Mouse (Mus musculus): ENCODE measurements around the gene Pola2. TPM values are rescaled to one million over a fixed set of nuclear protein-coding genes. Genes with fewer than 3 reads are reported as not detected.
A peak's percentile ranks its signal among the peaks of the same experiment; 100 is the strongest.

Pola2 gene
- polyA plus RNA-seq, 1 experiment from 2014 or later, result 52.6 TPM

DNA sequence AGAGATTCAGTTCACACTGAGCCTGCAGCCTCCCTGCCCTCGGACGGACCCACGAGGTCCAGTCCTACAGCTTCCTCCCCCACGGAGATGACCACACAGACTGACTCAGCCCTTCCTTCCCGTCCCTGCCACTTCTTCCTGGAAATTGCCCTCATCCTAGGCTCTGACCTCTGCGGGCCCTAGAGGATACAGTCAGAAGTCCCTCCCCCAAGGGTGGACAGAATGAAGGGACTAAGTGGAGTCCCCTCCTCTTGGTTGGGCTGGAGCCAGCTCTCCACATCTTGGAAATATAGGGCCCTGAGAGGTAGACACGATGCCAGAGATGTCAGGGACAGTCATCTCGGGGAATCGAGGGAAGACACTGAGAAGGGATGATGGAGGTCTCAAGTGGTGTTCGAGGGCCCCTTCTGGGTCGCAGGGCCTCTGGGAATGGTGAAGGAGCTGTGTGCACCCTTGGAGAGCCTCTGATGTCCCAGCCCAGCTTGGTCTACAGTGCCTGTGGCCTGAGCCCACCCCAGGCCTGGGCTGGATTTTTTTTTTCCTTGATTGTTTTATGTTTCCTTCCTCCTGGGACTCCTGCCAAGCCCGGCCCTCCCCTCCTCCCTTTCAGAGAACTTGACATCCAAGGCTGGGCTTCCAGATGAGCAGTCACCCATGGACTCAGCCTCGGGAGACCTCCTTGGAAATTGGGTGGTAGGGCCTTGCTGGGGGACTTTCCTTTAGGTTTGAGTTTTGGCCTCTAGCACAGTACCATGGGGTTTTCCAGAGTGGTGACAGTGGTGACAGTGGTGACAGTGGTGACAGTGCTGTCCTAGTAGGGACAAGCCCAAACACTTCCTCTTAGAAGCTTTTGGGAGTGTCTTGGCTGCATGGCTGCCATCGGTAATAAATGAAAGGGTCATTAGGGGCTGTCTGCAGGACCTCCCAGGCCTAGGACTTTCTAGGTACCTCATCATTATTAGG, 34.1 kb downstream of the Pola2 start:
- Histone ChIP-seq H3K36me3 (ENCODE audit: poor library complexity, severe bottlenecking) (no peaks in the 10 kb centered on the region), H3K4me2 (no peak overlapping the region), H3K9ac (peak overlapping the region; percentile 2; the same call in 1 of the 2 replicates), H3K9me3 (replicated peaks) (no peaks in the 10 kb centered on the region), H3K4me1 (peaks cover 25% of the 10 kb centered on the region), H3K27ac (no peak overlapping the region; the same call in 1 of the 2 replicates), H3K27me3 (peaks cover 10% of the 10 kb centered on the region), H3K4me3 (no peak overlapping the region)
- ATAC-seq, result no peak
- WGBS, result 73% methylated on average over 14 of the region's 14 CpGs

DNA sequence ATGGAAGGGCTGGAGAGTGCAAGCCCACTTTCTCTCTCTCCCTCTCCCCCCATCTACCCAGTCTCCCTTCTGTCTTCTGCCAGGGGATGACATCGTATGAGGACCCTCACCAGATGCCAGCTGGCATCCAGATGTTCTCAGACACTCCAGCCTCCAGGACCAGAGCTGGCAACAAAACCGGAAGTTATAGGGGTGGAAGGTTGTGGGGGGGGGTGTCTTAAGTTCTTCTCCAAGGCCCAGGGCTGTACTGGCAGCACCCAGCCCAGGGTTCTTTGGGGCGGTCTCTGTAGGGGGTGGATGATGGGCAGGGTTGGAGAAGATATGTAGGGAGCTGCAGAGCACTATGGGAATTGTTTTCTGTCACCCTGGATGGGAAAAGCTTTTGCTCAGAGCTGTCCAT, 35.5 kb downstream of the Pola2 start:
- H3K36me3 ChIP-seq (ENCODE audit: poor library complexity, severe bottlenecking), result no peaks in the 10 kb centered on the region
- H3K4me2 ChIP-seq, result no peak overlapping the region
- peaks cover 31% of the 10 kb centered on the region for H3K4me1 ChIP-seq
- H3K9me3 ChIP-seq (replicated peaks), result no peaks in the 10 kb centered on the region
- H3K27me3 ChIP-seq, result peaks cover 10% of the 10 kb centered on the region
- 88% methylated on average over 3 of the region's 3 CpGs for WGBS
- no peak overlapping the region for H3K9ac ChIP-seq
- H3K27ac ChIP-seq, result no peak overlapping the region
- ATAC-seq, result no peak
- H3K4me3 ChIP-seq, result no peak overlapping the region

DNA sequence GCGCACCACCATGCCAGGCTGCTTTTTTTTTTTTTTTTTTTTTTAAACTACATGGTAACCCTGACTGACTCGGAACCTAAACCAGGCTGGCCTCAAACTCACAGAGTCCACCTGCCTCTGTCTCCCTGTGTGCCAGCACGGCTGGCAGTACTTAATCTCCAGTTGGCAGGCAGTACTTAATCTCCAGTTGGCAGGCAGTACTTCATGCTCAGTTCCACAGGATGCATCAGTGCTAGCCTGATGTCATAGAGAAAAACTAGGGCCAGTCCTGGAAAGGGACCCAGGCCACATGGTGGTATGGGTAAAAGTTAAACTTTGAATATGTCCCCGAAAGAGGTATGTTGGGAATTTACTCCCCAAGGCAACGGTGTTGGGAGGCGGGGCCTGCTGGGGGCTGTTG, 35.9 kb downstream of the Pola2 start:
- Histone ChIP-seq H3K9ac (no peak overlapping the region), H3K4me1 (peaks cover 31% of the 10 kb centered on the region), H3K4me3 (no peak overlapping the region), H3K27me3 (peaks cover 10% of the 10 kb centered on the region), H3K9me3 (replicated peaks) (no peaks in the 10 kb centered on the region), H3K27ac (no peak overlapping the region), H3K36me3 (ENCODE audit: poor library complexity, severe bottlenecking) (no peaks in the 10 kb centered on the region), H3K4me2 (no peak overlapping the region)
- 85% methylated on average over 6 of the region's 6 CpGs for WGBS
- ATAC-seq, result no peak

- H3K36me3 ChIP-seq (ENCODE audit: poor library complexity, severe bottlenecking), result no peaks in the 10 kb centered on the region
- H3K27me3 ChIP-seq, result peaks cover 10% of the 10 kb centered on the region
- H3K4me3 ChIP-seq, result no peak overlapping the region
- H3K4me2 ChIP-seq, result no peak overlapping the region
- no peak overlapping the region for H3K27ac ChIP-seq
- H3K9me3 ChIP-seq (replicated peaks), result no peaks in the 10 kb centered on the region
- no peak for ATAC-seq
- no peak overlapping the region for H3K9ac ChIP-seq
- H3K4me1 ChIP-seq, result peaks cover 31% of the 10 kb centered on the region
- 74% methylated on average over 8 of the region's 8 CpGs for WGBS
Measured at GRCm38 (mm10) chr19:5927532-5927931, 36.5 kb downstream of the Pola2 start.

GRCm38 (mm10) chr19:5927026-5927425, 37.0 kb downstream of the Pola2 start:
- Histone ChIP-seq H3K27me3 (peaks cover 10% of the 10 kb centered on the region), H3K36me3 (ENCODE audit: poor library complexity, severe bottlenecking) (no peaks in the 10 kb centered on the region), H3K4me1 (peaks cover 31% of the 10 kb centered on the region), H3K9ac (no peak overlapping the region), H3K4me3 (no peak overlapping the region), H3K27ac (no peak overlapping the region), H3K4me2 (no peak overlapping the region), H3K9me3 (replicated peaks) (no peaks in the 10 kb centered on the region)
- 72% methylated on average over 11 of the region's 11 CpGs for WGBS
- ATAC-seq, result no peak

GRCm38 (mm10) chr19:5925311-5925855, 38.6 kb downstream of the Pola2 start:
- H3K9me3 ChIP-seq (replicated peaks), result no peaks in the 10 kb centered on the region
- H3K4me1 ChIP-seq, result peaks cover 37% of the 10 kb centered on the region
- WGBS, result 31% methylated on average over 11 of the region's 11 CpGs
- peak overlapping the region; percentile 51 for H3K9ac ChIP-seq
- peak overlapping the region; percentile 54 for H3K4me3 ChIP-seq
- H3K27ac ChIP-seq, result no peak overlapping the region
- H3K4me2 ChIP-seq, result peak overlapping the region; percentile 95
- no peak for ATAC-seq
- H3K36me3 ChIP-seq (ENCODE audit: poor library complexity, severe bottlenecking), result no peaks in the 10 kb centered on the region
- H3K27me3 ChIP-seq, result peaks cover 10% of the 10 kb centered on the region

GRCm38 (mm10) chr19:5924713-5925093, 39.3 kb downstream of the Pola2 start, which contains the start of gene Cdc42ep2:
Cdc42ep2 (minus strand) TSS chr19:5924816.
- H3K27me3 ChIP-seq, result peaks cover 10% of the 10 kb centered on the region
- H3K9me3 ChIP-seq (replicated peaks), result no peaks in the 10 kb centered on the region
- peak; percentile 96 for ATAC-seq
- H3K9ac ChIP-seq, result peak within 1 kb of the TSS; percentile 71
- peak within 1 kb of the TSS; percentile 52; the same call in 1 of the 2 replicates for H3K27ac ChIP-seq
- peak within 1 kb of the TSS; percentile 95 for H3K4me2 ChIP-seq
- H3K4me3 ChIP-seq, result peak within 1 kb of the TSS; percentile 54
- under 1% methylated on average over 18 of the region's 18 CpGs for WGBS
- H3K36me3 ChIP-seq (ENCODE audit: poor library complexity, severe bottlenecking), result no peaks in the 10 kb centered on the region
- H3K4me1 ChIP-seq, result peaks cover 30% of the 10 kb centered on the region

GRCm38 (mm10) chr19:5923990-5924712, 39.9 kb downstream of the Pola2 start:
- Histone ChIP-seq H3K36me3 (ENCODE audit: poor library complexity, severe bottlenecking) (no peaks in the 10 kb centered on the region), H3K27me3 (peaks cover 10% of the 10 kb centered on the region), H3K27ac (peak overlapping the region; percentile 52; the same call in 1 of the 2 replicates), H3K4me1 (peaks cover 28% of the 10 kb centered on the region), H3K4me2 (peak overlapping the region; percentile 95), H3K9ac (peak overlapping the region; percentile 71), H3K9me3 (replicated peaks) (no peaks in the 10 kb centered on the region), H3K4me3 (peak overlapping the region; percentile 54)
- peak; percentile 87 for ATAC-seq
- under 1% methylated on average over 38 of the region's 38 CpGs for WGBS

- no peaks in the 10 kb centered on the region for H3K9me3 ChIP-seq (replicated peaks)
- no peak overlapping the region for H3K4me2 ChIP-seq
- WGBS, result 94% methylated on average over 3 of the region's 3 CpGs
- peaks cover 28% of the 10 kb centered on the region for H3K4me1 ChIP-seq
- no peak overlapping the region for H3K4me3 ChIP-seq
- peaks cover 10% of the 10 kb centered on the region for H3K27me3 ChIP-seq
- H3K27ac ChIP-seq, result no peak overlapping the region
- ATAC-seq, result no peak
- no peak overlapping the region for H3K9ac ChIP-seq
- no peaks in the 10 kb centered on the region for H3K36me3 ChIP-seq (ENCODE audit: poor library complexity, severe bottlenecking)
Measured at GRCm38 (mm10) chr19:5922963-5923362, 41.0 kb downstream of the Pola2 start.

GRCm38 (mm10) chr19:5922119-5922942, 41.7 kb downstream of the Pola2 start:
- Histone ChIP-seq H3K36me3 (ENCODE audit: poor library complexity, severe bottlenecking) (0 out of 2 replicates have a peak, but pooled peaks cover 3% of the 10 kb centered on the region), H3K4me3 (no peak overlapping the region), H3K4me1 (peaks cover 28% of the 10 kb centered on the region), H3K9ac (no peak overlapping the region; the same call in 1 of the 2 replicates), H3K9me3 (replicated peaks) (no peaks in the 10 kb centered on the region), H3K27me3 (peaks cover 10% of the 10 kb centered on the region), H3K27ac (no peak overlapping the region), H3K4me2 (no peak overlapping the region; the same call in 1 of the 2 replicates)
- 84% methylated on average over 15 of the region's 15 CpGs for WGBS
- ATAC-seq, result no peak

DNA sequence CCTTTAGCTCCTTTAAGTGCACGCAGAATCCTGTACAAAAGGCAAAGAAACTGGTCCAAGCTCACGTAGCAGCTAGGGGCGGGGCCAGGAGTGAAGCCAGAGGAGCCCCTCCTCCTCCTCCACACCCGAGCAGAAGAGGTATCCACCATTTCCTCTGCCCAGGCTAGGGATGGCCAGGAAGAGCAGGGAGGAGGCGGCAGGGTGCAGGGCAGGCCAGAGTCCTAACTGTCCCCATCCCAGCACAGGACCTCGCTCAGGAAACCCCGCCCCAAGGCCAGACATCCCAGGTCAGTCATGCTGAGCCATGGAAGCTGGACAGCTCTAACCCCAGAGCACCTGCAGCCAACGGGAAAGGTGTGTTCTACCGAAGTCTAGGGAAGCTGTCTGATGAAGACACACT, 42.3 kb downstream of the Pola2 start:
- Histone ChIP-seq H3K4me3 (no peak overlapping the region), H3K36me3 (ENCODE audit: poor library complexity, severe bottlenecking) (0 out of 2 replicates have a peak, but pooled peaks cover 10% of the 10 kb centered on the region), H3K4me2 (peak overlapping the region; percentile 24), H3K27me3 (peaks cover 10% of the 10 kb centered on the region), H3K9me3 (replicated peaks) (no peaks in the 10 kb centered on the region), H3K27ac (no peak overlapping the region), H3K4me1 (peaks cover 24% of the 10 kb centered on the region), H3K9ac (peak overlapping the region; percentile 58)
- 20% methylated on average over 9 of the region's 9 CpGs for WGBS
- ATAC-seq, result no peak
